Mouse (Mus musculus) ES-E14 (cell line): Measurements from ENCODE around the gene Grin2a. TPM values are rescaled to one million over a fixed set of nuclear protein-coding genes. Genes with fewer than 3 reads are reported as not detected.

Experiments used
- DNase-seq: peaks from one replicate; pipeline ENCODE4 v3.0.0-alpha.2; 2013; ENCODE audit warnings: low read depth, low spot score
- H3K27ac ChIP-seq: 2 replicates; pipeline ENCODE4 v1.5.1; 2012; ENCODE audit warnings: low read depth, mild to moderate bottlenecking, low read length, moderate library complexity, mixed read lengths; ENCODE audit not compliant: poor library complexity, insufficient read depth, severe bottlenecking
- H3K36me3 ChIP-seq: 2 replicates; pipeline ENCODE4 v1.6.1; 2012; ENCODE audit warnings: mild to moderate bottlenecking, low read length, moderate library complexity, mixed read lengths; ENCODE audit not compliant: control insufficient read depth, poor library complexity, insufficient read depth, severe bottlenecking
- H3K4me1 ChIP-seq, 2 experiments: fragments of 150-350 bp in 1 of 2; sonication (generic) in 1 of 2; 2 replicates each; pipeline ENCODE4 v1.6.1; 2012; ENCODE audit warnings: low read length in 2 of 2, mild to moderate bottlenecking in 1 of 2, mixed read lengths in 1 of 2; ENCODE audit not compliant: control insufficient read depth in 2 of 2, insufficient read depth in 2 of 2, poor library complexity in 1 of 2
- H3K4me3 ChIP-seq, 2 experiments: fragments of 150-350 bp in 1 of 2; sonication (generic) in 1 of 2; 2 replicates each; pipeline ENCODE4 v1.5.1; 2012; ENCODE audit warnings: low read length in 2 of 2, low read depth in 1 of 2, mild to moderate bottlenecking in 1 of 2, mixed read lengths in 1 of 2; ENCODE audit not compliant: insufficient read depth in 1 of 2, poor library complexity in 1 of 2, severe bottlenecking in 1 of 2
- H3K9ac ChIP-seq: 2 replicates; pipeline ENCODE4 v1.6.1; 2012; ENCODE audit warnings: low read depth, mild to moderate bottlenecking, low read length, mixed read lengths; ENCODE audit not compliant: poor library complexity, insufficient read depth, severe bottlenecking
- H3K9me3 ChIP-seq: fragments of 150-350 bp; sonication (generic); 2 replicates; pipeline ENCODE4 v1.6.1; 2012; ENCODE audit warnings: low read depth, mild to moderate bottlenecking, low read length; ENCODE audit not compliant: control insufficient read depth, insufficient read depth
- CHD2 ChIP-seq: IDR thresholded peaks from 2 replicates; pipeline ENCODE4 v1.6.1; 2014; ENCODE audit warnings: mild to moderate bottlenecking, low read depth, low read length, inconsistent platforms
- HCFC1 ChIP-seq: IDR thresholded peaks from 2 replicates; pipeline ENCODE4 v1.6.1; 2012; ENCODE audit warnings: low read length, inconsistent platforms, borderline replicate concordance; ENCODE audit not compliant: insufficient read depth
- MAFK ChIP-seq: IDR thresholded peaks from 2 replicates; pipeline ENCODE4 v1.6.1; 2014; ENCODE audit warnings: mild to moderate bottlenecking, low read depth, low read length, inconsistent platforms; ENCODE audit not compliant: insufficient read depth
- ZC3H11A ChIP-seq: IDR thresholded peaks from 2 replicates; pipeline ENCODE4 v1.6.1; 2012; ENCODE audit warnings: low read depth, mild to moderate bottlenecking, inconsistent platforms, low read length, borderline replicate concordance
- ZNF384 ChIP-seq: IDR thresholded peaks from 2 replicates; pipeline ENCODE4 v1.6.1; 2012; ENCODE audit warnings: low read depth, low read length, inconsistent platforms
- in situ Hi-C, 2 experiments: fragments of 600-800 bp; cut with MboI; formaldehyde crosslinking; loops; one replicate each; pipeline ENCODE4 v1.15.1; 2025; ENCODE audit warnings: low sequenced_read_pairs in 2 of 2, inconsistent platforms in 1 of 2; ENCODE audit not compliant: unreplicated experiment in 2 of 2
- total RNA-seq: library from RNA; depleted of rRNA; stranded (reverse); fragments of 300-350 nt; gene quantifications from 2 replicates; pipeline ENCODE4 v1.2.3, GENCODE M21; 2012

Gene Grin2a
- total RNA-seq, 1 experiment: 0.62 TPM

- Histone ChIP-seq H3K9ac (no peak overlapping the region), H3K36me3 (no peaks in the 10 kb centered on the region), H3K4me3 (no peak overlapping the region), H3K9me3 (no peaks in the 10 kb centered on the region), H3K4me1 (no peaks in the 10 kb centered on the region), H3K27ac (no peak overlapping the region)
- in situ Hi-C loops: no loop called here
- TF ChIP-seq ZNF384 (no peak), CHD2 (no peak), MAFK (no peak), HCFC1 (no peak)
- DNase-seq: no peak
Measured at GRCm38 (mm10) chr16:9985041-9985440, 10.3 kb downstream of the Grin2a start.

- H3K27ac ChIP-seq: no peak overlapping the region
- DNase-seq: no peak
- no peaks in the 10 kb centered on the region for H3K36me3 ChIP-seq
- in situ Hi-C loops: no loop called here
- H3K9me3 ChIP-seq: no peaks in the 10 kb centered on the region
- H3K9ac ChIP-seq: no peak overlapping the region
- TF ChIP-seq CHD2: no peak
- TF ChIP-seq MAFK: no peak
- TF ChIP-seq ZC3H11A: no peak
- no peak for TF ChIP-seq HCFC1
- TF ChIP-seq ZNF384: no peak
- H3K4me1 ChIP-seq: no peaks in the 10 kb centered on the region
- no peak overlapping the region for H3K4me3 ChIP-seq
Measured at GRCm38 (mm10) chr16:9980641-9981040, 14.7 kb downstream of the Grin2a start.

GRCm38 (mm10) chr16:9978173-9978572 lies 17.2 kb downstream of the Grin2a start:
- H3K4me1 ChIP-seq: no peaks in the 10 kb centered on the region
- H3K9ac ChIP-seq: no peak overlapping the region
- H3K4me3 ChIP-seq: no peak overlapping the region
- no peak overlapping the region for H3K27ac ChIP-seq
- H3K9me3 ChIP-seq: no peaks in the 10 kb centered on the region
- TF ChIP-seq HCFC1 (no peak), CHD2 (no peak)
- H3K36me3 ChIP-seq: no peaks in the 10 kb centered on the region
- in situ Hi-C loops: no loop called here
- DNase-seq: no peak

- in situ Hi-C loops: no loop called here
- TF ChIP-seq MAFK (no peak), ZC3H11A (no peak), CHD2 (no peak), ZNF384 (no peak), HCFC1 (no peak)
- no peak overlapping the region for H3K9ac ChIP-seq
Measured at GRCm38 (mm10) chr16:9972705-9973104, 22.7 kb downstream of the Grin2a start.

GRCm38 (mm10) chr16:9964469-9964868 lies 30.9 kb downstream of the Grin2a start:
- peaks cover 0 to 2% of the 10 kb centered on the region in 2 experiments; a peak in 1 of 4 replicates for H3K4me1 ChIP-seq
- no peak for DNase-seq
- H3K4me3 ChIP-seq: no peak overlapping the region
- H3K27ac ChIP-seq: no peak overlapping the region
- H3K9ac ChIP-seq: no peak overlapping the region
- in situ Hi-C loops: no loop called here
- H3K9me3 ChIP-seq: no peaks in the 10 kb centered on the region
- TF ChIP-seq CHD2 (no peak), MAFK (no peak)
- no peaks in the 10 kb centered on the region for H3K36me3 ChIP-seq

More at GRCm38 (mm10) chr16:9972705-9973104, 22.7 kb downstream of the Grin2a start:
- Histone ChIP-seq H3K27ac (no peak overlapping the region), H3K36me3 (no peaks in the 10 kb centered on the region), H3K9me3 (no peaks in the 10 kb centered on the region), H3K4me1 (peaks cover 0 to 2% of the 10 kb centered on the region in 2 experiments; a peak in 1 of 4 replicates), H3K4me3 (no peak overlapping the region)
- DNase-seq: no peak
